ENCODE assay signal across 8 mouse cellular contexts in genomic region chr10:77225414-77225813, GRCm38 (mm10). TPM values are rescaled to one million over a fixed set of nuclear protein-coding genes. Genes with fewer than 3 reads are reported as not detected.
DNase-seq lines count a peak whose midpoint lies in the region; ATAC-seq lines count a peak whose summit lies in the region.

No protein-coding gene starts in this region.

- intact Hi-C loops in left cerebral cortex, postnatal 14 days (cut with DNase I), result no loop called here

- peak; percentile 54 to 66 for ATAC-seq in hematopoietic stem cell, adult 5-6 weeks (replicated peaks in 1 of 2; ENCODE audit: insufficient read depth in 1 of 2, low FRiP score in 2 of 2, low TSS enrichment in 1 of 2, low read depth in 1 of 2, poor library complexity in 2 of 2, severe bottlenecking in 2 of 2)
- peak; percentile 77 for ATAC-seq in megakaryocyte-erythroid progenitor cell, adult 5-6 weeks (replicated peaks; ENCODE audit: low FRiP score, low TSS enrichment, poor library complexity, severe bottlenecking)

- DNase-seq in adrenal gland, postnatal 10 days, result peak; percentile 31
- DNase-seq in adrenal gland, adult 8-10 months, result no peak
- DNase-seq in right cerebral cortex, adult 2 months (ENCODE audit: low spot score in 2 of 2), result peak; percentile 36 to 39
- no peak for DNase-seq in right cerebral cortex, postnatal 4 days
- no peak for DNase-seq in left cerebral cortex, postnatal 14 days (ENCODE audit: low spot score in 2 of 2)
- no peak for DNase-seq in frontal cortex, postnatal 10 days (ENCODE audit: low spot score in 2 of 2)

RNA-seq across cellular contexts. Expression of gene Pofut2, which starts 33.6 kb away (rescaled TPM):
- 10 to 100 TPM; 66.2 to 68.2 TPM for total RNA-seq in adrenal gland, postnatal 10 days (2021)
- 10 to 100 TPM; 82.9 to 90.5 (median 87.2) TPM for total RNA-seq in adrenal gland, adult 8-10 months (2022)
- 13.5 and 21.3 TPM in 2 replicates for total RNA-seq in hematopoietic stem cell, adult 5-6 weeks (2017)
- 18.3 and 24.5 TPM in 2 replicates for total RNA-seq in megakaryocyte-erythroid progenitor cell, adult 5-6 weeks (2014; fragmentation: Nextera tagmentation)
- total RNA-seq in megakaryocyte-erythroid progenitor cell, adult 5-6 weeks (2017), result 7.4 and 14.8 TPM in 2 replicates
- total RNA-seq in left cerebral cortex, postnatal 14 days (2021), result 10 to 100 TPM; 35.3 to 36.0 TPM

RNA-seq across cellular contexts. Expression of gene Col18a1, which starts 59.1 kb away (rescaled TPM):
- total RNA-seq in adrenal gland, postnatal 10 days (2021), result 100 to 1,000 TPM in 1 of 2 experiments, 10 to 100 TPM in 1; 85.2 to 159 TPM
- 10 to 100 TPM; 41.9 to 49.0 (median 48.0) TPM for total RNA-seq in adrenal gland, adult 8-10 months (2022)
- 0.31 and 1.5 TPM in 2 replicates for total RNA-seq in hematopoietic stem cell, adult 5-6 weeks (2017)
- 0.37 TPM in 1 of 2 replicates, not detected in the other for total RNA-seq in megakaryocyte-erythroid progenitor cell, adult 5-6 weeks (2014; fragmentation: Nextera tagmentation)
- 0.15 TPM in 1 of 2 replicates, not detected in the other for total RNA-seq in megakaryocyte-erythroid progenitor cell, adult 5-6 weeks (2017)
- total RNA-seq in left cerebral cortex, postnatal 14 days (2021), result 10 to 100 TPM in 1 of 2 experiments, 1 to 10 TPM in 1; 9.5 to 10.7 TPM

Comparison
In these comparisons a context has a peak if more than half of its experiments do, and no peak if none do; other contexts are left out.
1. DNase-seq: peak in adrenal gland, postnatal 10 days (single experiment) and right cerebral cortex, adult 2 months (2 of 2); none in adrenal gland, adult 8-10 months (single experiment), right cerebral cortex, postnatal 4 days (single experiment), left cerebral cortex, postnatal 14 days (0 of 2) and frontal cortex, postnatal 10 days (0 of 2).